Mouse (Mus musculus): ENCODE results near the gene Grm7.

Grm7 gene

GRCm38 (mm10) chr6:111368111-111368510 is 722.7 kb downstream of the Grm7 start:
- in situ Hi-C loops (cut with MboI, MseI) = no loop called here

GRCm38 (mm10) chr6:111368551-111368950 is 723.2 kb downstream of the Grm7 start:
- in situ Hi-C loops (cut with MboI, MseI) = no loop called here

- in situ Hi-C loops (cut with MboI, MseI) = no loop called here
Measured at GRCm38 (mm10) chr6:111369013-111369412, 723.6 kb downstream of the Grm7 start.

- in situ Hi-C loops (cut with MboI, MseI) = no loop called here
Measured at GRCm38 (mm10) chr6:111371581-111372349, 726.4 kb downstream of the Grm7 start.

- in situ Hi-C loops (cut with MboI, MseI) = no loop called here
Measured at GRCm38 (mm10) chr6:111372626-111373380, 727.4 kb downstream of the Grm7 start.

GRCm38 (mm10) chr6:111380710-111381109 is 735.3 kb downstream of the Grm7 start:
- in situ Hi-C loops (cut with MboI, MseI) = no loop called here

- in situ Hi-C loops (cut with MboI, MseI) = no loop called here
Measured at GRCm38 (mm10) chr6:111408750-111409149, 763.4 kb downstream of the Grm7 start.

GRCm38 (mm10) chr6:111424737-111425136 is 779.4 kb downstream of the Grm7 start:
- in situ Hi-C loops (cut with MboI, MseI) = no loop called here

- in situ Hi-C loops (cut with MboI, MseI) = no loop called here
Measured at GRCm38 (mm10) chr6:111446228-111446627, 800.8 kb downstream of the Grm7 start.

- in situ Hi-C loops (cut with MboI, MseI) = no loop called here
Measured at GRCm38 (mm10) chr6:111447851-111448250, 802.5 kb downstream of the Grm7 start.

- in situ Hi-C loops (cut with MboI, MseI) = no loop called here
Measured at GRCm38 (mm10) chr6:111449054-111449783, 803.8 kb downstream of the Grm7 start.

GRCm38 (mm10) chr6:111481866-111482265 is 836.5 kb downstream of the Grm7 start:
- in situ Hi-C loops (cut with MboI, MseI) = no loop called here

- in situ Hi-C loops (cut with MboI, MseI) = no loop called here
Measured at GRCm38 (mm10) chr6:111486081-111486480, 840.7 kb downstream of the Grm7 start.

GRCm38 (mm10) chr6:111487556-111487955 is 842.2 kb downstream of the Grm7 start:
- in situ Hi-C loops (cut with MboI, MseI) = no loop called here

GRCm38 (mm10) chr6:111492166-111492565 is 846.8 kb downstream of the Grm7 start:
- in situ Hi-C loops (cut with MboI, MseI) = no loop called here

GRCm38 (mm10) chr6:111499542-111499941 is 854.2 kb downstream of the Grm7 start:
- in situ Hi-C loops (cut with MboI, MseI) = no loop called here

- in situ Hi-C loops (cut with MboI, MseI) = no loop called here
Measured at GRCm38 (mm10) chr6:111510768-111511459, 865.5 kb downstream of the Grm7 start.

- in situ Hi-C loops (cut with MboI, MseI) = no loop called here
Measured at GRCm38 (mm10) chr6:111512359-111512758, 867.0 kb downstream of the Grm7 start.

GRCm38 (mm10) chr6:111521229-111521628 is 875.8 kb downstream of the Grm7 start:
- in situ Hi-C loops (cut with MboI, MseI) = no loop called here

GRCm38 (mm10) chr6:111522122-111522521 is 876.7 kb downstream of the Grm7 start:
- in situ Hi-C loops (cut with MboI, MseI) = no loop called here

GRCm38 (mm10) chr6:111529985-111530384 is 884.6 kb downstream of the Grm7 start:
- in situ Hi-C loops (cut with MboI, MseI) = no loop called here

GRCm38 (mm10) chr6:111558588-111558987 is 913.2 kb downstream of the Grm7 start:
- in situ Hi-C loops (cut with MboI, MseI) = no loop called here
